Mouse (Mus musculus) adrenal gland, adult 2 months (tissue): ENCODE measurements around the gene Itga9. TPM values are rescaled to one million over a fixed set of nuclear protein-coding genes. Genes with fewer than 3 reads are reported as not detected.

ENCODE experiments used
- DNase-seq: peaks from one replicate; pipeline ENCODE4 v3.0.0; 2021
- polyA plus RNA-seq: library from polyadenylated mRNA; depleted of rRNA; stranded (reverse); fragments of >200 nt; gene quantifications from 2 replicates; pipeline ENCODE4 v1.2.3, GENCODE M21; 2012
- total RNA-seq, 2 experiments: library from RNA; stranded (reverse); gene quantifications; 2 replicates each; pipeline ENCODE4 v1.2.3; 2021

Gene Itga9
- total and polyA plus RNA-seq, 3 experiments, result 43.4 to 95.2 (median 58.9) TPM

- no peak for DNase-seq
These were observed 122.5 kb downstream of the Itga9 start for GRCm38 (mm10) chr9:118728987-118729386.

- DNase-seq, result no peak
These were observed 123.7 kb downstream of the Itga9 start for GRCm38 (mm10) chr9:118730172-118730571.

- DNase-seq, result peak; percentile 35
These were observed 124.4 kb downstream of the Itga9 start for GRCm38 (mm10) chr9:118730871-118731390.

- DNase-seq, result peak; percentile 19
These were observed 125.2 kb downstream of the Itga9 start for GRCm38 (mm10) chr9:118731650-118732049.

- DNase-seq, result no peak
These were observed 127.1 kb downstream of the Itga9 start for GRCm38 (mm10) chr9:118733601-118734000.

- no peak for DNase-seq
These were observed 130.6 kb downstream of the Itga9 start for GRCm38 (mm10) chr9:118737124-118737523.

- DNase-seq, result peak; percentile 88
These were observed 131.2 kb downstream of the Itga9 start for GRCm38 (mm10) chr9:118737601-118738137.

- DNase-seq, result no peak
These were observed 131.8 kb downstream of the Itga9 start for GRCm38 (mm10) chr9:118738311-118738710.

GRCm38 (mm10) chr9:118739071-118739470, 132.6 kb downstream of the Itga9 start:
- peak; percentile 44 for DNase-seq

GRCm38 (mm10) chr9:118739659-118740058, 133.2 kb downstream of the Itga9 start:
- DNase-seq, result peak; percentile 59

- peak; percentile 32 for DNase-seq
These were observed 134.8 kb downstream of the Itga9 start for GRCm38 (mm10) chr9:118741268-118741667.

GRCm38 (mm10) chr9:118749335-118749949, 143.0 kb downstream of the Itga9 start:
- no peak for DNase-seq

- DNase-seq, result no peak
These were observed 144.3 kb downstream of the Itga9 start for GRCm38 (mm10) chr9:118750828-118751227.

GRCm38 (mm10) chr9:118752376-118752775, 145.9 kb downstream of the Itga9 start:
- no peak for DNase-seq

- no peak for DNase-seq
These were observed 153.0 kb downstream of the Itga9 start for GRCm38 (mm10) chr9:118759462-118759861.

GRCm38 (mm10) chr9:118761953-118762590, 155.6 kb downstream of the Itga9 start:
- no peak for DNase-seq

GRCm38 (mm10) chr9:118762759-118763158, 156.3 kb downstream of the Itga9 start:
- DNase-seq, result peak; percentile 19

GRCm38 (mm10) chr9:118763203-118763602, 156.7 kb downstream of the Itga9 start:
- DNase-seq, result no peak

- DNase-seq, result no peak
These were observed 157.2 kb downstream of the Itga9 start for GRCm38 (mm10) chr9:118763646-118764045.

- no peak for DNase-seq
These were observed 158.6 kb downstream of the Itga9 start for GRCm38 (mm10) chr9:118765059-118765458.

- peak; percentile 76 for DNase-seq
These were observed 160.5 kb downstream of the Itga9 start for GRCm38 (mm10) chr9:118767008-118767407.

GRCm38 (mm10) chr9:118768596-118768995, 162.1 kb downstream of the Itga9 start:
- DNase-seq, result no peak

GRCm38 (mm10) chr9:118770366-118770765, 163.9 kb downstream of the Itga9 start:
- peak; percentile 41 for DNase-seq
